Mouse (Mus musculus): ENCODE results near the gene Sh2d3c. TPM values are rescaled to one million over a fixed set of nuclear protein-coding genes. Genes with fewer than 3 reads are reported as not detected.

The Sh2d3c gene
- polyA plus RNA-seq, 1 experiment from 2014 or later: 28.6 TPM

- H3K27me3 ChIP-seq (ENCODE audit: poor library complexity, severe bottlenecking): no peaks in the 10 kb centered on the region
- H3K36me3 ChIP-seq (replicated peaks): peaks cover 16% of the 10 kb centered on the region
- no peak overlapping the region for H3K4me3 ChIP-seq
- H3K9me3 ChIP-seq: no peaks in the 10 kb centered on the region; the same call in 1 of the 2 replicates
- WGBS: 71% methylated on average over 4 of the region's 4 CpGs
- peak overlapping the region; percentile 98 for H3K27ac ChIP-seq
- H3K4me1 ChIP-seq: peaks cover 42% of the 10 kb centered on the region
- DNase-seq (ENCODE audit: extremely low spot score, low spot score): no peak
Observed at GRCm38 (mm10) chr2:32714987-32715425, 5.8 kb upstream of the Sh2d3c start.

DNA sequence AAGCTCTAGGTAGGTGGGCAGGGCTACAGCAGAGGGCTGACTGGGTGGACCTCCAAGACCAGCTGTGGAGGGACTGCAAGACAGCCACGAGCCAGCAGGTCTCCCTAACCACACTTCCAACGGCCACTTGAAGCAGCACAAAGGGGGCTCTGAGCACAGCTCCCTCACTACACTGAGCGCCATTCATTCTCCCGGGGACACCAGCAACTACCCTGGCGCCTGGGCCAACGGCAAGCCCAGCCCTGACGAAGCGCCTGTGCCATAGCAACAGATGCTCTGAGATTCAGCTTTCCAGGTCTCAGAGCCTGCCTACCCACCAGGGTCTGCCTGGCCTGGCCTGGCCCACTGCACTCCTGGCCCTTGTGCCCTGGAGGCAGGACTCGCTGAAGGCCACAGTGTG is 2.1 kb upstream of the Sh2d3c start:
- DNase-seq (ENCODE audit: extremely low spot score, low spot score): no peak
- H3K27ac ChIP-seq: peak overlapping the region; percentile 56
- WGBS: 49% methylated on average over 9 of the region's 9 CpGs

GRCm38 (mm10) chr2:32720053-32720452 is 802 bp upstream of the Sh2d3c start:
- no peak for DNase-seq (ENCODE audit: extremely low spot score, low spot score)
- no peaks in the 10 kb centered on the region for H3K36me3 ChIP-seq (replicated peaks)
- WGBS: 94% methylated on average over 3 of the region's 3 CpGs

More for the DNA sequence above, 2.1 kb upstream of the Sh2d3c start:
- H3K9me3 ChIP-seq: no peaks in the 10 kb centered on the region; the same call in 1 of the 2 replicates
- H3K4me3 ChIP-seq: no peak overlapping the region
- H3K27me3 ChIP-seq (ENCODE audit: poor library complexity, severe bottlenecking): no peaks in the 10 kb centered on the region
- H3K4me1 ChIP-seq: peaks cover 36% of the 10 kb centered on the region
- no peaks in the 10 kb centered on the region for H3K36me3 ChIP-seq (replicated peaks)

GRCm38 (mm10) chr2:32722046-32722445 is 1.2 kb downstream of the Sh2d3c start:
- Histone ChIP-seq H3K4me1 (peaks cover 26% of the 10 kb centered on the region), H3K27me3 (ENCODE audit: poor library complexity, severe bottlenecking) (no peaks in the 10 kb centered on the region), H3K4me3 (no peak overlapping the region), H3K36me3 (replicated peaks) (no peaks in the 10 kb centered on the region), H3K27ac (no peak overlapping the region; the same call in 1 of the 2 replicates), H3K9me3 (no peaks in the 10 kb centered on the region; the same call in 1 of the 2 replicates)
- WGBS: 61% methylated on average over 6 of the region's 6 CpGs
- no peak for DNase-seq (ENCODE audit: extremely low spot score, low spot score)

More at GRCm38 (mm10) chr2:32720053-32720452, 802 bp upstream of the Sh2d3c start:
- H3K9me3 ChIP-seq: no peaks in the 10 kb centered on the region; the same call in 1 of the 2 replicates
- H3K27ac ChIP-seq: no peak overlapping the region
- H3K27me3 ChIP-seq (ENCODE audit: poor library complexity, severe bottlenecking): no peaks in the 10 kb centered on the region
- peaks cover 24% of the 10 kb centered on the region for H3K4me1 ChIP-seq
- H3K4me3 ChIP-seq: no peak overlapping the region

DNA sequence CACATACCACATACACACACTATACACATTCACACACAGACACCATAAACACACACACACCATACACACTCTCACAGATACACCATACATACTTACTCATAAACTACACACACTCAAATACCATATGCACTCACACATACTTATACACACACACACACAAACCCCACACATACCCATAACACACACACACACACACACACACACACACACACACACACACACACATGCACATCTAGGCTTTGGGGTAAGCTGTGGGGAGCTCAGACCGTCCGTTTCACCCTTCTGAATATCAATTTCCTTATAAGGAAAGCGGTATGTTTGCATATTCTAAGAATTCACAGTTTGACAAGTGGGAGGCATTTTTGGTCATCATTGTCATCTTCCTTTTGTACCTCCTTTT is 1.7 kb downstream of the Sh2d3c start:
- no peak for DNase-seq (ENCODE audit: extremely low spot score, low spot score)
- 86% methylated on average over 3 of the region's 3 CpGs for WGBS
- no peaks in the 10 kb centered on the region for H3K36me3 ChIP-seq (replicated peaks)
- no peak overlapping the region for H3K4me3 ChIP-seq
- no peak overlapping the region for H3K27ac ChIP-seq
- H3K27me3 ChIP-seq (ENCODE audit: poor library complexity, severe bottlenecking): no peaks in the 10 kb centered on the region
- H3K4me1 ChIP-seq: peaks cover 32% of the 10 kb centered on the region
- H3K9me3 ChIP-seq: no peaks in the 10 kb centered on the region

- H3K4me1 ChIP-seq: peaks cover 37% of the 10 kb centered on the region
- no peak overlapping the region for H3K27ac ChIP-seq
- no peak overlapping the region for H3K4me3 ChIP-seq
- WGBS: 82% methylated on average over 4 of the region's 4 CpGs
- no peaks in the 10 kb centered on the region for H3K36me3 ChIP-seq (replicated peaks)
- no peak for DNase-seq (ENCODE audit: extremely low spot score, low spot score)
- no peaks in the 10 kb centered on the region for H3K9me3 ChIP-seq
- H3K27me3 ChIP-seq (ENCODE audit: poor library complexity, severe bottlenecking): peaks cover 6% of the 10 kb centered on the region; the same call in 1 of the 2 replicates
Observed at GRCm38 (mm10) chr2:32724149-32724548, 3.3 kb downstream of the Sh2d3c start.

- H3K27ac ChIP-seq: peak overlapping the region; percentile 40; the same call in 1 of the 2 replicates
- H3K4me3 ChIP-seq: no peak overlapping the region
- 87% methylated on average over 16 of the region's 16 CpGs for WGBS
- H3K27me3 ChIP-seq (ENCODE audit: poor library complexity, severe bottlenecking): peaks cover 6% of the 10 kb centered on the region; the same call in 1 of the 2 replicates
- H3K36me3 ChIP-seq (replicated peaks): no peaks in the 10 kb centered on the region
- H3K4me1 ChIP-seq: peaks cover 45% of the 10 kb centered on the region
- H3K9me3 ChIP-seq: no peaks in the 10 kb centered on the region
- no peak for DNase-seq (ENCODE audit: extremely low spot score, low spot score)
Observed at GRCm38 (mm10) chr2:32724832-32725790, 4.3 kb downstream of the Sh2d3c start.

DNA sequence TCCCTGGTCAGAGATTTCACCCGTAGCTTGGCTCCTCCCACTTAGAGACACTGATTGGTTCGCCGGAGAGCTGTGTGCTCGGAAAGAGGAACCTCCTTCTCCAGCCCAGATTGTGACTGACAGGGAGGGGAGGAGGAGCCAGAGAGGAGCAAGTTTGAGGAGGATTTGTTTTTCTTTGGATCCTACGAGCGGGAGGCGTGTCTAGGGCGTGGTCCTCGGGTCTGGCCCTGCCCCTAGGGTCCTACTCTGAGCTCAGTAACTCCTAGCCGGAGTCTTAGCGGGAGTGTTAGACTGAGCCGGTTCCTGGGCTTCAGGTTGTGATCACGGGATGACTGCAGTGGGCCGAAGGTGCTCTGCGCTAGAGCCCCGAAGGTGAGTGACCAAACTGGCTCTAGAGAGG is 6.6 kb downstream of the Sh2d3c start:
- DNase-seq (ENCODE audit: extremely low spot score, low spot score): peak; percentile 94
- Histone ChIP-seq H3K27me3 (ENCODE audit: poor library complexity, severe bottlenecking) (peaks cover 6% of the 10 kb centered on the region; the same call in 1 of the 2 replicates), H3K27ac (peak overlapping the region; percentile 72), H3K4me3 (peak overlapping the region; percentile 48), H3K4me1 (peaks cover 50% of the 10 kb centered on the region), H3K36me3 (replicated peaks) (no peaks in the 10 kb centered on the region), H3K9me3 (no peaks in the 10 kb centered on the region)
- WGBS: under 1% methylated on average over 16 of the region's 16 CpGs

DNA sequence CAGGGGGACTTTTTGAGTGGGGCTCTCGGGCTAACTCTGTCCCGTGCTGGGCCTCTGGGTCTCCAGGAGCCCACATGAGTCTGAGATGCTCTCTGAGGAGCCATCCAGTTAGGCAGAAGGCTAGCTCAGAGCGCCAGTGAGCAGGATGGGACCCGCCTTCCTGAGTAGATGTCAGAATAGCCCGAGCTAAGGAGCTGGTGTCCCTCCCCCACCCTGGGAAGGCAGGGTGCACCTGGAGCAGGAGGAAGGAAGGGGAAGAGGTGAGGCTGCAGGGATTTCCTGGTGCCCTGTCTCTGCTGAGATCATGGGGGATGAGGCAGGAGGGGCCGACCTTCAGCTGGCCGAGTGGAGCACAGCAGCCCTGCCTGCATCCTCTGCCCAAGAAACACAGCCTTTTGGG is 7.6 kb downstream of the Sh2d3c start:
- Histone ChIP-seq H3K36me3 (replicated peaks) (no peaks in the 10 kb centered on the region), H3K4me3 (peak overlapping the region; percentile 48), H3K9me3 (no peaks in the 10 kb centered on the region), H3K27me3 (ENCODE audit: poor library complexity, severe bottlenecking) (peaks cover 6% of the 10 kb centered on the region; the same call in 1 of the 2 replicates), H3K27ac (peak overlapping the region; percentile 72), H3K4me1 (peaks cover 60% of the 10 kb centered on the region)
- WGBS: 64% methylated on average over 7 of the region's 7 CpGs
- DNase-seq (ENCODE audit: extremely low spot score, low spot score): no peak

DNA sequence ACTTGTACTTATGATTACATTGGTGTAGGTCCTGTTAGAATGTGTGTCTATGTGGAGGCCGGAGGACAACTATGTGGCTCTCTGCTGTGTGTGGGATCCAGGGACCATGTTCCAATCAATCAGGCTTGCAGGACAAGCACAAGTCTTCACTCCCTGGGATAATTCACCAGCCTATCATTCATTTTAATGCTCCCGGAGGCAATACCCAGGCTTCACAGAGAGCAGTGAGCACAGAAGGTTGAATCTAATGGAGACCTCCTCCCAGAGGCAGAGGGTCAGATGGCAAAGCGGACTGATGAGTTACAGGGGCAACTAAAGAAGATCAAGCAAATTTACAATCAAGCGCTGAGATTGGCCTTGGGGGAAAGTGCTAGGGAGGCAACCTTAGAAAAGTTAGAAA is 8.7 kb downstream of the Sh2d3c start:
- Histone ChIP-seq H3K4me3 (0 out of 2 replicates have a peak overlapping the region, but pooled peaks have one; percentile 1), H3K27me3 (ENCODE audit: poor library complexity, severe bottlenecking) (peaks cover 6% of the 10 kb centered on the region; the same call in 1 of the 2 replicates), H3K9me3 (no peaks in the 10 kb centered on the region), H3K4me1 (peaks cover 70% of the 10 kb centered on the region), H3K27ac (peak overlapping the region; percentile 74; the same call in 1 of the 2 replicates), H3K36me3 (replicated peaks) (no peaks in the 10 kb centered on the region)
- WGBS: 78% methylated on average over 4 of the region's 4 CpGs
- no peak for DNase-seq (ENCODE audit: extremely low spot score, low spot score)

GRCm38 (mm10) chr2:32730854-32731253 is 10.0 kb downstream of the Sh2d3c start:
- peak overlapping the region; percentile 74 for H3K27ac ChIP-seq

GRCm38 (mm10) chr2:32731911-32732310 is 11.1 kb downstream of the Sh2d3c start:
- Histone ChIP-seq H3K36me3 (replicated peaks) (no peaks in the 10 kb centered on the region), H3K27me3 (ENCODE audit: poor library complexity, severe bottlenecking) (peaks cover 6% of the 10 kb centered on the region; the same call in 1 of the 2 replicates), H3K4me1 (peaks cover 84% of the 10 kb centered on the region), H3K27ac (peak overlapping the region; percentile 74), H3K4me3 (no peak overlapping the region), H3K9me3 (no peaks in the 10 kb centered on the region)
- DNase-seq (ENCODE audit: extremely low spot score, low spot score): no peak
- WGBS: 70% methylated on average over 4 of the region's 4 CpGs

More at GRCm38 (mm10) chr2:32730854-32731253, 10.0 kb downstream of the Sh2d3c start:
- Histone ChIP-seq H3K36me3 (replicated peaks) (no peaks in the 10 kb centered on the region), H3K4me3 (peak overlapping the region; percentile 22), H3K9me3 (no peaks in the 10 kb centered on the region), H3K27me3 (ENCODE audit: poor library complexity, severe bottlenecking) (peaks cover 6% of the 10 kb centered on the region; the same call in 1 of the 2 replicates), H3K4me1 (peaks cover 77% of the 10 kb centered on the region)
- DNase-seq (ENCODE audit: extremely low spot score, low spot score): peak; percentile 52
- 54% methylated on average over 11 of the region's 11 CpGs for WGBS

Data from forebrain, embryonic 10.5 days (tissue).